Mouse (Mus musculus) CH12.LX (cell line): ENCODE results near the gene Xntrpc. TPM values are rescaled to one million over a fixed set of nuclear protein-coding genes. Genes with fewer than 3 reads are reported as not detected.
"Not testable (repeated sequence)": the region's sequence is repeated elsewhere in the genome, so short reads cannot be mapped to it uniquely, and the experiment has no call there.

Experiments used
- DNase-seq: peaks from one replicate; pipeline ENCODE4 v3.0.0-alpha.2; 2013; ENCODE audit errors: extremely low read depth
- H3K27ac ChIP-seq: 2 replicates; pipeline ENCODE4 v1.5.1; 2012; ENCODE audit warnings: low read depth, mild to moderate bottlenecking, control low read depth, moderate library complexity; ENCODE audit not compliant: insufficient read depth
- H3K27me3 ChIP-seq: replicated peaks from 2 replicates; pipeline ENCODE3; 2012; ENCODE audit warnings: inconsistent platforms
- H3K36me3 ChIP-seq, 2 experiments: replicated peaks in 1 of 2; 2 replicates each; pipeline versions ENCODE3 to v1.6.1; 2012; ENCODE audit warnings: inconsistent platforms in 1 of 2, low read length in 1 of 2, mild to moderate bottlenecking in 1 of 2, mixed read lengths in 1 of 2, moderate library complexity in 1 of 2; ENCODE audit not compliant: control insufficient read depth in 1 of 2, insufficient read depth in 1 of 2
- H3K4me1 ChIP-seq, 2 experiments: 2 replicates each; pipeline ENCODE4 v1.6.1; 2012; ENCODE audit warnings: inconsistent platforms in 1 of 2, moderate library complexity in 1 of 2; ENCODE audit not compliant: insufficient read depth in 2 of 2, control insufficient read depth in 1 of 2
- H3K4me2 ChIP-seq: 2 replicates; pipeline ENCODE4 v1.6.1; 2012; ENCODE audit warnings: low read depth, mild to moderate bottlenecking, control low read depth; ENCODE audit not compliant: poor library complexity, insufficient read depth, severe bottlenecking
- H3K4me3 ChIP-seq, 3 experiments: fragments of 150-350 bp in 1 of 3; sonication (generic) in 1 of 3; replicated peaks in 1 of 3; 2 replicates each; pipeline versions ENCODE3 to v1.5.1; 2011 to 2012; ENCODE audit warnings: low read depth in 2 of 3, low read length in 2 of 3, mild to moderate bottlenecking in 2 of 3, moderate library complexity in 2 of 3, control low read depth in 1 of 3, improper control_type of control experiment in 1 of 3, inconsistent platforms in 1 of 3, mixed read lengths in 1 of 3; ENCODE audit not compliant: poor library complexity in 1 of 3
- H3K79me2 ChIP-seq: replicated peaks from 2 replicates; pipeline ENCODE4 v1.6.1; 2012; ENCODE audit warnings: mild to moderate bottlenecking, moderate library complexity; ENCODE audit not compliant: control insufficient read depth, poor library complexity, insufficient read depth, severe bottlenecking; ENCODE audit errors: extremely low read depth
- H3K9ac ChIP-seq: 2 replicates; pipeline ENCODE4 v1.6.1; 2012; ENCODE audit warnings: low read depth, mild to moderate bottlenecking, control low read depth, moderate library complexity; ENCODE audit not compliant: insufficient read depth
- H3K9me3 ChIP-seq: replicated peaks from 2 replicates; pipeline ENCODE3; 2012; ENCODE audit warnings: low read length, inconsistent platforms, mixed read lengths
- CHD2 ChIP-seq: IDR thresholded peaks from 2 replicates; pipeline ENCODE4 v1.6.1; 2011; ENCODE audit warnings: low read length, improper control_type of control experiment
- ELF1 ChIP-seq: IDR thresholded peaks from 2 replicates; pipeline ENCODE4 v1.6.1; 2014; ENCODE audit warnings: low read depth, mild to moderate bottlenecking, inconsistent platforms, low read length, improper control_type of control experiment
- ETS1 ChIP-seq: conservative IDR thresholded peaks from 2 replicates; pipeline ENCODE4 v1.6.1; 2012; ENCODE audit warnings: low read depth, mild to moderate bottlenecking, inconsistent platforms, low read length, improper control_type of control experiment, moderate library complexity
- GABPA ChIP-seq: IDR thresholded peaks from 2 replicates; pipeline ENCODE4 v1.6.1; 2012; ENCODE audit warnings: low read depth, low read length, improper control_type of control experiment, inconsistent platforms; ENCODE audit not compliant: insufficient replicate concordance
- MAFK ChIP-seq: IDR thresholded peaks from 2 replicates; pipeline ENCODE4 v1.6.1; 2011; ENCODE audit warnings: low read length, improper control_type of control experiment; ENCODE audit not compliant: insufficient replicate concordance
- MXI1 ChIP-seq: IDR thresholded peaks from 2 replicates; pipeline ENCODE4 v1.6.1; 2011; ENCODE audit warnings: mild to moderate bottlenecking, low read depth, low read length, improper control_type of control experiment
- UBTF ChIP-seq: IDR thresholded peaks from 2 replicates; pipeline ENCODE4 v1.6.1; 2012; ENCODE audit warnings: low read depth, mild to moderate bottlenecking, inconsistent platforms, low read length, improper control_type of control experiment, moderate library complexity
- ZKSCAN1 ChIP-seq: IDR thresholded peaks from 2 replicates; pipeline ENCODE4 v1.6.1; 2012; ENCODE audit warnings: low read depth, inconsistent platforms, low read length, improper control_type of control experiment, borderline replicate concordance
- ZMIZ1 ChIP-seq: IDR thresholded peaks from 2 replicates; pipeline ENCODE4 v1.6.1; 2012; ENCODE audit warnings: low read depth, mild to moderate bottlenecking, inconsistent platforms, low read length, improper control_type of control experiment
- dilution Hi-C: fragments of 300-500 bp; cut with MboI; formaldehyde crosslinking; loops from 2 replicates; pipeline ENCODE4 v1.14.3; 2020; ENCODE audit warnings: low sequenced_read_pairs; ENCODE audit not compliant: extremely low pct_unique_long_range_greater_than_20kb, extremely low pct_ligation_motif_present
- in situ Hi-C: fragments of 300-500 bp; cut with MboI; formaldehyde crosslinking; loops from 3 replicates; pipeline ENCODE4 v1.14.3; 2019; ENCODE audit warnings: low sequenced_read_pairs, low pct_ligation_motif_present, low pct_unique_long_range_greater_than_20kb, mixed read lengths
- polyA plus RNA-seq: library from polyadenylated mRNA; unstranded; fragments of >175 nt; gene quantifications from 2 replicates; pipeline ENCODE4 v1.2.1, GENCODE M21; 2012; ENCODE audit warnings: low read depth; ENCODE audit not compliant: insufficient read length
- total RNA-seq, 2 experiments: library from RNA; depleted of rRNA; stranded (reverse); fragments of 300-350 nt in 1 of 2; fragments of >200 nt in 1 of 2; gene quantifications; 2 replicates each; pipeline ENCODE4 v1.2.3; 2012 to 2014

The Xntrpc gene
- total and polyA plus RNA-seq, 3 experiments, result 0.64 to 1.9 (median 1.7) TPM

DNA sequence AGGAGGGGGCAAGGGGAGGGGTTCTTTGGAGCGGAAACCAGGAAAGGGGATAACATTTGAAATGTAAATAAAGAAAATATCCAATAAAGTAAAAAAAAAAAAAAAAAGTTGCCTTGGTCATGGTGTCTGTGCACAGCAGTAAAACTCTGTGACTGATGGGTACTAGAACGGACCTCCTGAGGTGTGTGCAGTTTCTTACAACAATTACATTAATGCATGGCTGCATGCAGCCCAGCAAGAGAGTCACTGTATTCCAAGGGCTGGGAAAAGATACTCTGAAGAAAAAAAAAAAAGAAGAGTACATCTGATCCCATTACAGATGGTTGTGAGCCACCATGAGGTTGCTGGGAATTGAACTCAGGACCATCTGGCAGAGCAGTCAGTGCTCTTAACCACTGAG is 44.6 kb upstream of the Xntrpc start:
- dilution Hi-C loops, H3K4me2 ChIP-seq, H3K79me2 ChIP-seq, DNase-seq, H3K27ac ChIP-seq, H3K9me3 ChIP-seq, H3K9ac ChIP-seq, H3K4me3 ChIP-seq, in situ Hi-C loops, H3K27me3 ChIP-seq: not testable (repeated sequence)
- Histone ChIP-seq H3K4me1 (peaks cover 6 to 36% of the 10 kb centered on the region in 2 experiments; a peak in 3 of 4 replicates), H3K36me3 (peaks cover 47 to 88% of the 10 kb centered on the region in 2 experiments)

GRCm38 (mm10) chr7:102023821-102024220 is 41.7 kb upstream of the Xntrpc start:
- H3K4me3 ChIP-seq, result no peak overlapping the region
- dilution Hi-C loops, result no loop called here
- no peak for DNase-seq
- H3K36me3 ChIP-seq, result peaks cover 43 to 81% of the 10 kb centered on the region in 2 experiments
- peaks cover 3 to 29% of the 10 kb centered on the region in 2 experiments; a peak in 3 of 4 replicates for H3K4me1 ChIP-seq
- H3K4me2 ChIP-seq, result no peak overlapping the region
- H3K27me3 ChIP-seq, result no peaks in the 10 kb centered on the region
- H3K9ac ChIP-seq, result no peak overlapping the region
- TF ChIP-seq CHD2, result no peak
- TF ChIP-seq MXI1, result no peak
- no peak for TF ChIP-seq GABPA
- TF ChIP-seq ZMIZ1, result no peak
- no peak for TF ChIP-seq ELF1
- no peak for TF ChIP-seq ZKSCAN1
- no peak for TF ChIP-seq UBTF
- no peaks in the 10 kb centered on the region for H3K79me2 ChIP-seq
- H3K27ac ChIP-seq, result no peak overlapping the region
- H3K9me3 ChIP-seq, result no peaks in the 10 kb centered on the region
- in situ Hi-C loops, result no loop called here

GRCm38 (mm10) chr7:102025187-102026119 is 40.1 kb upstream of the Xntrpc start:
- in situ Hi-C loops, result no loop called here
- no peak overlapping the region for H3K27ac ChIP-seq
- no peak for TF ChIP-seq ETS1
- TF ChIP-seq MAFK, result peak; percentile 98

More at GRCm38 (mm10) chr7:102025187-102026119, 40.1 kb upstream of the Xntrpc start:
- no peaks in the 10 kb centered on the region for H3K27me3 ChIP-seq
- H3K4me2 ChIP-seq, result no peak overlapping the region
- no peaks in the 10 kb centered on the region for H3K79me2 ChIP-seq
- no peak for DNase-seq
- H3K4me1 ChIP-seq, result peaks cover 0 to 18% of the 10 kb centered on the region in 2 experiments; a peak in 3 of 4 replicates
- no peak overlapping the region for H3K9ac ChIP-seq
- no peaks in the 10 kb centered on the region for H3K9me3 ChIP-seq
- H3K4me3 ChIP-seq, result no peak overlapping the region
- dilution Hi-C loops, result no loop called here
- H3K36me3 ChIP-seq, result peaks cover 48 to 78% of the 10 kb centered on the region in 2 experiments
